Mouse (Mus musculus) heart, embryonic 11.5 days (tissue): ENCODE results near the gene Hoxd8. TPM values are rescaled to one million over a fixed set of nuclear protein-coding genes. Genes with fewer than 3 reads are reported as not detected.

Source experiments
- ATAC-seq: fragments of 200-750 bp; cut with Nextera tagmentation; replicated peaks from 2 replicates; pipeline ENCODE4 v1.8.0; 2017; ENCODE audit warnings: moderate library complexity; ENCODE audit not compliant: insufficient number of reproducible peaks, low FRiP score, low TSS enrichment
- H3K27ac ChIP-seq: fragments of 300-500 bp; sonication (generic); 2 replicates; pipeline ENCODE4 v1.5.1; 2014; ENCODE audit warnings: mild to moderate bottlenecking, low read depth, low read length
- H3K27me3 ChIP-seq: fragments of 300-500 bp; sonication (generic); 2 replicates; pipeline ENCODE4 v1.6.1; 2014; ENCODE audit warnings: mild to moderate bottlenecking, low read length, mixed read lengths; ENCODE audit not compliant: control insufficient read depth, insufficient read depth
- H3K36me3 ChIP-seq: fragments of 300-500 bp; sonication (generic); 2 replicates; pipeline ENCODE4 v1.6.1; 2014; ENCODE audit warnings: mild to moderate bottlenecking, low read length, moderate library complexity, mixed read lengths; ENCODE audit not compliant: control insufficient read depth, insufficient read depth
- H3K4me1 ChIP-seq: fragments of 300-500 bp; sonication (generic); 2 replicates; pipeline ENCODE4 v1.6.1; 2014; ENCODE audit warnings: low read length; ENCODE audit not compliant: control insufficient read depth, insufficient read depth
- H3K4me2 ChIP-seq: fragments of 300-500 bp; sonication (generic); 2 replicates; pipeline ENCODE4 v1.6.1; 2014; ENCODE audit warnings: mild to moderate bottlenecking, moderate library complexity
- H3K4me3 ChIP-seq: fragments of 300-500 bp; sonication (generic); 2 replicates; pipeline ENCODE4 v1.5.1; 2014; ENCODE audit warnings: low read depth, low read length
- H3K9ac ChIP-seq: fragments of 300-500 bp; sonication (generic); 2 replicates; pipeline ENCODE4 v1.6.1; 2014; ENCODE audit warnings: mild to moderate bottlenecking, low read depth, low read length, moderate library complexity
- H3K9me3 ChIP-seq: fragments of 300-500 bp; sonication (generic); replicated peaks from 2 replicates; pipeline ENCODE4 v1.6.1; 2016; ENCODE audit warnings: low read length; ENCODE audit not compliant: control insufficient read depth
- WGBS: fragments of 180-500 bp; shearing (Covaris S2); extraction: QIAGEN DNeasy Blood & Tissue Kit; methylation state at CpG from one replicate; pipeline ENCODE4 v1.1.7; 2014; ENCODE audit not compliant: insufficient replicate concordance; 5-methylcytosine and 5-hydroxymethylcytosine counted together
- polyA plus RNA-seq: library from polyadenylated mRNA; unstranded; fragments of >200 nt; fragmentation: Nextera tagmentation; extraction: Ambion mirVana; gene quantifications from 2 replicates; pipeline ENCODE4 v1.2.1, GENCODE M21; 2014

Hoxd8 gene
- polyA plus RNA-seq, 1 experiment from 2014 or later, result 0.30 TPM

DNA sequence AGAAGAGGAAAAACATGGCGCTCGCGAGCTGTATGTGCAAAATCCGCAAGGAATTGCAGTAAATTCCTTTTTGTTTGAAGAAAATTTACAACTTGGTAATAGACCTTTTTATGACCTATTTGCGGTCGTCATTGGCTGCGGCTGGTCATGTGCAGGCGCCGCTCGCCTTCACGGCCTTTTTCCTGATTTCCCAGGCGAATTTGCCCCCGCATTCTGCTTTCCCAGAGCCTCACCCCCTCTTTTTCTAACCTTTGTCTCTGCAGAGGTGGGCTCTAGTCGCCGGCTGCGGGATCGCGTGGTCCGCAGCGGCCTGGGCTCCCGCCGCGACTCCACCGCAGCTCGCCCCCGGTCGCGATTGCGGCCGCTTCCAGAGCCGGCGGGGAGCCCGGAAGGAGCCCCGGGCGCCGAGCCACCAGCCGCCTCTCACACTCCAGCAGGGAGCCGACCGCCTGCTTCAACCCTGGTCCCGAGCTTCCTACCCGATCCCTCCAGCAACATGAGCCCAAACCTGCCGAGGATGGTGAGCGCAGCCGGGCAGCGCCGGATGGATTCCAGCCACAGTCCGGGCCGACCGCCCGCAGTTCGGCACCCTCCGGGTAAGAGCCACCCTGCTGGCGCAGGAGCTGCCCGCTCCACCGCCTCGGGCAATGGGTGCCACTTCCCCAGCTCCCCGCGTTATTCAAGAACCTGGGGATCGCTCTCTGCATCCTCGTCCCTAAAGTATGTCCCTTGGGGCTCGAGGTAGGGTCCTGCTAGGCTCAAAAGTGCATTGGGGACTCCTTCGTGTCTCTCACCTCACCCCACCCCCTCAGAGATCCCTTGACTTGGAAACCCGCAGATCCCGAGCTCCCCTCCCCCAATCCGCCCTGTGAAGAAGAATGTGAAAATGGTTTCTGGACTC is 7.6 kb downstream of the Hoxd8 start, which contains the start of the genes Hoxd3 and Hoxd4:
TSS of gene Hoxd3 (plus strand) at position 207 of the 901 bp plus-strand sequence.
TSS of gene Hoxd4 (plus strand) at position 209 of the 901 bp plus-strand sequence.
- WGBS, result under 1% methylated on average over 65 of the region's 65 CpGs
- Histone ChIP-seq H3K27me3 (peaks cover 93% of the 10 kb centered on the region), H3K4me3 (peak within 1 kb of the TSS; percentile 40), H3K9ac (no peak within 1 kb of the TSS), H3K36me3 (no peaks in the 10 kb centered on the region), H3K4me1 (peaks cover 5% of the 10 kb centered on the region; the same call in 1 of the 2 replicates), H3K9me3 (no peaks in the 10 kb centered on the region), H3K4me2 (peak within 1 kb of the TSS; percentile 66), H3K27ac (no peak within 1 kb of the TSS)
- ATAC-seq, result 0 out of 2 replicates have a peak, but pooled peaks have one; percentile 18

GRCm38 (mm10) chr2:74713239-74714150 is 9.1 kb downstream of the Hoxd8 start:
- no peak overlapping the region for H3K27ac ChIP-seq
- H3K4me2 ChIP-seq, result no peak overlapping the region
- peaks cover 94% of the 10 kb centered on the region for H3K27me3 ChIP-seq
- no peak overlapping the region for H3K4me3 ChIP-seq
- no peaks in the 10 kb centered on the region for H3K9me3 ChIP-seq
- H3K9ac ChIP-seq, result no peak overlapping the region
- H3K4me1 ChIP-seq, result peaks cover 5% of the 10 kb centered on the region; the same call in 1 of the 2 replicates
- ATAC-seq, result no peak
- no peaks in the 10 kb centered on the region for H3K36me3 ChIP-seq
- WGBS, result 8% methylated on average over 19 of the region's 19 CpGs

GRCm38 (mm10) chr2:74714156-74714789 is 9.9 kb downstream of the Hoxd8 start:
- 4% methylated on average over 18 of the region's 18 CpGs for WGBS
- peaks cover 93% of the 10 kb centered on the region for H3K27me3 ChIP-seq
- no peak overlapping the region for H3K9ac ChIP-seq
- no peak overlapping the region for H3K4me3 ChIP-seq
- no peaks in the 10 kb centered on the region for H3K9me3 ChIP-seq
- H3K4me1 ChIP-seq, result peaks cover 5% of the 10 kb centered on the region; the same call in 1 of the 2 replicates
- ATAC-seq, result no peak
- no peaks in the 10 kb centered on the region for H3K36me3 ChIP-seq
- H3K4me2 ChIP-seq, result no peak overlapping the region
- H3K27ac ChIP-seq, result no peak overlapping the region

- Histone ChIP-seq H3K4me3 (no peak overlapping the region), H3K4me2 (no peak overlapping the region), H3K9ac (no peak overlapping the region), H3K27ac (no peak overlapping the region), H3K4me1 (peaks cover 5% of the 10 kb centered on the region; the same call in 1 of the 2 replicates), H3K27me3 (peaks cover 93% of the 10 kb centered on the region), H3K36me3 (no peaks in the 10 kb centered on the region), H3K9me3 (no peaks in the 10 kb centered on the region)
- under 1% methylated on average over 14 of the region's 14 CpGs for WGBS
- no peak for ATAC-seq
Measured at GRCm38 (mm10) chr2:74714881-74715280, 10.5 kb downstream of the Hoxd8 start.

- 4% methylated on average over 26 of the region's 26 CpGs for WGBS
- Histone ChIP-seq H3K4me3 (peak overlapping the region; percentile 28), H3K36me3 (no peaks in the 10 kb centered on the region), H3K27me3 (peaks cover 93% of the 10 kb centered on the region), H3K4me1 (peaks cover 5% of the 10 kb centered on the region; the same call in 1 of the 2 replicates), H3K27ac (no peak overlapping the region), H3K4me2 (peak overlapping the region; percentile 64), H3K9ac (no peak overlapping the region), H3K9me3 (no peaks in the 10 kb centered on the region)
- ATAC-seq, result 0 out of 2 replicates have a peak, but pooled peaks have one; percentile 49
Measured at GRCm38 (mm10) chr2:74715504-74716241, 11.3 kb downstream of the Hoxd8 start.

DNA sequence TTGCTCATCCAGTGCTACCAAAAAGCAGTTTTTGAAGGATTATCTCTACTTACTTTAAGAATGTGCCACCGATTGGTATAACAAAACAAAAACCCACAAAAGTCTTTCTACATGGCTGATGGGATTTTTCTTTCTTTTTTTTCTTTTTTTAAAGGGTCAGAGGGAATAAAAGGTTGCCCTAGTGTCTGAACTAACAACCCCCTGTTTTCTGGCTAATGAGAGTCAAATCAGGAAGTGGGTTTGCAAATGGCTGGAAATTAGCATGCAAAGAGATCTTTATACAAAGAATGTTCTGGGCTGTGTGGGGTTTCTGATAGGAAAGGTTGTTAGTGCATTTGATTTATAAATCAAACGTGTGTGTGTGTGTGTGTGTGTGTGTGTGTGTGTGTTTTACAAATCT is 16.0 kb downstream of the Hoxd8 start:
- no peak overlapping the region for H3K27ac ChIP-seq
- 10% methylated on average over 2 of the region's 2 CpGs for WGBS
- no peaks in the 10 kb centered on the region for H3K36me3 ChIP-seq
- peaks cover 96% of the 10 kb centered on the region for H3K27me3 ChIP-seq
- no peak overlapping the region for H3K4me3 ChIP-seq
- no peak for ATAC-seq
- H3K9me3 ChIP-seq, result no peaks in the 10 kb centered on the region
- H3K4me1 ChIP-seq, result no peaks in the 10 kb centered on the region
- no peak overlapping the region for H3K9ac ChIP-seq
- no peak overlapping the region for H3K4me2 ChIP-seq

DNA sequence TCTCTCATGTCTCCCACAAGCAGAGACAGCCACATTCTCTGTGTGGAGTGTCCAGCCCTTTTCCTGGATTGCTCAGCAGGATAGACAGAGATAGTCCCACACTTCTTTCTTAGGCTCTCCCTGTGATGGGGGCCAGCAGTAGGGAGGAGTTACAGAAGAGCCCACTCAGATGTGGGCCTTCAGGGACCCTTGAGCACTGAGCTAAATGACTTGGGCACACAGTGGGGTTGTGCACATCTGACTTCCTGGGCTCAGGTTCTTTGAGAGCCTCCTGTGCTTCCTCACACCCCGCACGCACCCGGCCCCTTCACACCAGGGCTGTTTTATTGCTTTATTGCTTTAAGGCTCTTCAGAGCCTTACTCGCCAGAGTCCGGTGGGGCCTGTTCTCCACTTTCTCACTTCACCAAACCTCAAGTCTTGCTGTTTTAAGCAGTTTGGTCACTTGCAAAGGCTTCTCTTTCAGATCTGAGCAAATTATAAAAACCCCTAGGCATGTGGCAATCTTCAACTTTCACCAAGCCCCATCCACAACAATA is 16.6 kb downstream of the Hoxd8 start:
- Histone ChIP-seq H3K4me1 (no peaks in the 10 kb centered on the region), H3K4me2 (no peak overlapping the region), H3K27ac (no peak overlapping the region), H3K4me3 (no peak overlapping the region), H3K9ac (no peak overlapping the region), H3K36me3 (no peaks in the 10 kb centered on the region), H3K9me3 (no peaks in the 10 kb centered on the region), H3K27me3 (peaks cover 96% of the 10 kb centered on the region)
- 10% methylated on average over 5 of the region's 5 CpGs for WGBS
- ATAC-seq, result no peak
